Mouse (Mus musculus) midbrain, embryonic 14.5 days (tissue): ENCODE results near the gene Aff1. TPM values are rescaled to one million over a fixed set of nuclear protein-coding genes. Genes with fewer than 3 reads are reported as not detected.
A peak's percentile ranks its signal among the peaks of the same experiment; 100 is the strongest.

ENCODE experiments used
- ATAC-seq: fragments of 200-750 bp; cut with Nextera tagmentation; 2 replicates; pipeline ENCODE4 v1.8.0; 2017; ENCODE audit warnings: moderate number of reproducible peaks, moderate library complexity; ENCODE audit not compliant: low FRiP score, low TSS enrichment
- DNase-seq: peaks from one replicate; pipeline ENCODE4 v3.0.0-alpha.2; 2015
- H3K27ac ChIP-seq: fragments of 300-500 bp; sonication (generic); replicated peaks from 2 replicates; pipeline ENCODE4 v1.5.1; 2014; ENCODE audit warnings: mild to moderate bottlenecking, low read depth, low read length, moderate library complexity
- H3K27me3 ChIP-seq: fragments of 300-500 bp; sonication (generic); 2 replicates; pipeline ENCODE4 v1.6.1; 2014; ENCODE audit warnings: low read length, control low read depth, mixed read lengths; ENCODE audit not compliant: control insufficient read depth, insufficient read depth
- H3K36me3 ChIP-seq: fragments of 300-500 bp; sonication (generic); 2 replicates; pipeline ENCODE4 v1.6.1; 2014; ENCODE audit warnings: low read length, control low read depth; ENCODE audit not compliant: control insufficient read depth, insufficient read depth
- H3K4me1 ChIP-seq: fragments of 300-500 bp; sonication (generic); 2 replicates; pipeline ENCODE4 v1.6.1; 2014; ENCODE audit warnings: mild to moderate bottlenecking, antibody characterized with exemption, low read length, control low read depth; ENCODE audit not compliant: control insufficient read depth, insufficient read depth
- H3K4me2 ChIP-seq: fragments of 300-500 bp; sonication (generic); 2 replicates; pipeline ENCODE4 v1.6.1; 2014; ENCODE audit warnings: mild to moderate bottlenecking, low read length, moderate library complexity
- H3K4me3 ChIP-seq: fragments of 300-500 bp; sonication (generic); replicated peaks from 2 replicates; pipeline ENCODE4 v1.5.1; 2014; ENCODE audit warnings: low read depth, low read length
- H3K9ac ChIP-seq: fragments of 300-500 bp; sonication (generic); replicated peaks from 2 replicates; pipeline ENCODE4 v1.6.1; 2014; ENCODE audit warnings: mild to moderate bottlenecking, low read length, moderate library complexity
- H3K9me3 ChIP-seq: fragments of 300-500 bp; sonication (generic); 2 replicates; pipeline ENCODE4 v1.6.1; 2016; ENCODE audit warnings: low read length, control low read depth, mixed read lengths; ENCODE audit not compliant: control insufficient read depth
- WGBS: fragments of 180-500 bp; shearing (Covaris S2); extraction: QIAGEN DNeasy Blood & Tissue Kit; methylation state at CpG from one replicate; pipeline ENCODE4 v1.1.7; 2014; 5-methylcytosine and 5-hydroxymethylcytosine counted together
- polyA plus RNA-seq: library from polyadenylated mRNA; unstranded; fragments of >200 nt; fragmentation: Nextera tagmentation; extraction: Ambion mirVana; gene quantifications from 2 replicates; pipeline ENCODE4 v1.2.1, GENCODE M21; 2014

Aff1 gene
- polyA plus RNA-seq, 1 experiment from 2014 or later, result 2.6 TPM

DNA sequence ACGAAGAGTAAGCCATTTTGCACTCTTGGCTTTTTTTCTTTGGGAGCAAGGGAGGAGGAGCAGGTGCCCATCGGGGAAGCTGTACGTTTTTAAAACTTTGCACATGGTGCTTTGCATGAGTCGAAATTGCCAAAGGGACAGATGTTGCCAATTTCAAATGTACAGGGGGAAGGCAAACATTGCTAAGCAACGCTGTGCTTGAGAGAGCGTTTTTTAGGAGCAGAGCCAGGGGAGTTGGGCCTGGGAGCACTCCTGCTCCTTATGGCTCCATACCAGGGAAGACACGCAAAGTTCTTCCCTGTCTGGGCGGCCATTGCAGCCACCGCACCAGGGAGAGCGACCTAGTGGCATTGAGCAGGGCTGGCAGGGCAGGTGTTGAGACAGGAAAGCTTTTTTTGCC is 105.6 kb downstream of the Aff1 start:
- no peaks in the 10 kb centered on the region for H3K36me3 ChIP-seq
- no peak for DNase-seq
- H3K9me3 ChIP-seq, result no peaks in the 10 kb centered on the region
- H3K4me2 ChIP-seq, result no peak overlapping the region
- no peak overlapping the region for H3K9ac ChIP-seq
- no peaks in the 10 kb centered on the region for H3K4me1 ChIP-seq
- 74% methylated on average over 10 of the region's 10 CpGs for WGBS
- H3K27me3 ChIP-seq, result no peaks in the 10 kb centered on the region
- H3K4me3 ChIP-seq, result no peak overlapping the region
- no peak overlapping the region for H3K27ac ChIP-seq
- no peak for ATAC-seq

DNA sequence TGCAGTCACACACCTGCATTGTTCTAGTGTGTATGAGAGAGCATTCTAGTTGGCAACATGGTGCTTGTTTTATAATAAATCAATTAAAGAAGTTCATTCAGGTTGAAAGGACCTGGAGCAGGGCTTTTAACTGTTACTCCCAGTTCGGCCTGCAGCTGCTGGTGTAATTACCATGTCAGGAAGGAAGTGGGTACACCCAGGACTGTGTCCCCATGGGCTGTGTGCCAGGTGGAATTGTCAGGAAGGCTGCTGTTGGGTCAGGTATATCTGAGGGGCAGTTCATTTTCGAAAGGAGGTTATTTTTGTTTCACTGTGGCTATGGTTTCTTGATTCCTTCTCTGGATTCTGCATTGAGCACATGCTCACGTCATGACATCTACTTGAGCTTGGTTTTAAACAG is 107.3 kb downstream of the Aff1 start:
- WGBS, result 85% methylated on average over 3 of the region's 3 CpGs
- Histone ChIP-seq H3K36me3 (no peaks in the 10 kb centered on the region), H3K4me1 (no peaks in the 10 kb centered on the region), H3K4me2 (no peak overlapping the region), H3K9me3 (no peaks in the 10 kb centered on the region), H3K4me3 (no peak overlapping the region), H3K9ac (no peak overlapping the region), H3K27ac (no peak overlapping the region), H3K27me3 (no peaks in the 10 kb centered on the region)
- DNase-seq, result no peak
- ATAC-seq, result no peak

DNA sequence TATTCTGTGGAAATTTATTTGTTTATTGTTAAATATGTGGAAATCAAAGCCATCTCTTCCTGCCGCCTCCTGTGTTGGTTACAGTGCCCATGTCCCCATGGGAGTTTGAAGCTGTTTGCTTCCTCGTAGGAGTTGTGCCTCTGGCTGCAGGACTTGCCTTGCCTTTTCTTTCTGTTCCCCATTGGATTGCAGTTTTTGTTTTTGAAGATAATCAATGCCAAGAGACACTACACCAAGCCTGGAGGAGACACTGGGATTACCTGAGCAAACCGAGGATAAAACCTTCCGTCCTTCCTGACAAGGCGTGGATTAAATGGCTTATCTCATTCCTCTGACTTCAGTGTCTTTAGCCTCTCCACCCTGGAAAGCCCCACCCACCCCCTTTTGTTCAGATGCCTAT is 107.8 kb downstream of the Aff1 start:
- Histone ChIP-seq H3K4me3 (no peak overlapping the region), H3K4me2 (no peak overlapping the region), H3K4me1 (no peaks in the 10 kb centered on the region), H3K9ac (no peak overlapping the region), H3K9me3 (no peaks in the 10 kb centered on the region), H3K36me3 (no peaks in the 10 kb centered on the region), H3K27me3 (no peaks in the 10 kb centered on the region), H3K27ac (no peak overlapping the region)
- no peak for ATAC-seq
- DNase-seq, result no peak
- WGBS, result 27% methylated on average over 5 of the region's 5 CpGs

DNA sequence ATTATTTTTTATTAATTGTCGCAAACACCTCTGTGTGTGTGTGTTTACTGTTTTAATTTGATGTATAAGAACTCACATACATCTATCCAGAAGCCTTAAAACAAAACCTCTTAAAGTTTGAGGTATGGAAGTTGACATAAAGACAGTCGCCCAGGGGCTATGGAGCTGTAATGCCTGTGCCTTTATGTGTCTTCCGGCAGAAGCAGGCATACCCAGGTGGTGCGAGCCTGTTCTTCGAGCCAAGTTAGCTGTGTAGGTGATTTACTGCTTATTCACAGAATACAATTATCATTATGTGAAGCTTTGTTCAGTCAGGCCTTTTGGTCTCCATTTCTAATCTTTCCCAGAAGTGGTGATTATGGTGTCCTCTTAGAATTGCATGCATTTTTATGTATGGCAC is 111.2 kb downstream of the Aff1 start:
- H3K4me1 ChIP-seq, result no peaks in the 10 kb centered on the region
- H3K4me2 ChIP-seq, result no peak overlapping the region
- WGBS, result 68% methylated on average over 5 of the region's 5 CpGs
- H3K9me3 ChIP-seq, result no peaks in the 10 kb centered on the region
- DNase-seq, result no peak
- H3K27ac ChIP-seq, result no peak overlapping the region
- no peaks in the 10 kb centered on the region for H3K27me3 ChIP-seq
- H3K9ac ChIP-seq, result no peak overlapping the region
- no peaks in the 10 kb centered on the region for H3K36me3 ChIP-seq
- no peak for ATAC-seq
- no peak overlapping the region for H3K4me3 ChIP-seq

DNA sequence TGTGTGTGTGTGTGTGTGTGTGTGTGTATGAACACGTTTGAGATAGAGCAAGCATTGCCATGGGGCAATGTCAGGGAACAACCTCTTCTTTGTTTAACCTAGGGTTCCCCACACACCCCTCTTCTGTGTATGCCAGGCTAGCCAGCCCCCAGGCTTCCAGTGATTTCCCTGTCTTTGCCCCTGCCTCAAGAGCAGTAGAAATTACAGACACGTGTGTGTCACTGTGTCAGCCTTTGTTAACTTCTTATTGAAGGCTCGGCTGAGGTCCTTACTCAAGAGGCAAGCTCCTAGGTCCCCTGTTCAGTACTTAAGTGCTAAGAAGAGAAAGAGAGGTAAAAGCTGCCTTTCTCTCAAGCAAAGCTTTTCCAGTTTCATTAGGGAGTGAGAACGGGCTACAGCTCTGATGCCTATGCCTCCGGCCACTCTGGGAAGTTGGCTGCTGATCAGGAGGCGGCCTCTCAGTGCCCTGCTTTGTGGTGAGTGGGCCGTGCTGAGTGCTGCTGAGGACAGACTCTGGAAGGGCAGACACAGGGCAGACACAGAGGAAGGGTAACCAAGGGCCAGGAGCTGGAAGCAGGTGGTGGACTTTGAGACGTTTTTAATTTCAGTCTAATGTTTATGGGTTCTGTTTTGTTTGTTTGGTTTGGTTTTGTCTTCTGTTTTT is 111.9 kb downstream of the Aff1 start:
- peak; percentile 61 for DNase-seq
- Histone ChIP-seq H3K4me3 (no peak overlapping the region), H3K27ac (peak overlapping the region; percentile 41; the same call in 1 of the 2 replicates), H3K9ac (no peak overlapping the region), H3K4me2 (no peak overlapping the region), H3K27me3 (no peaks in the 10 kb centered on the region), H3K4me1 (no peaks in the 10 kb centered on the region), H3K36me3 (no peaks in the 10 kb centered on the region), H3K9me3 (no peaks in the 10 kb centered on the region)
- no peak; the same call in 1 of the 2 replicates for ATAC-seq
- 18% methylated on average over 8 of the region's 8 CpGs for WGBS

DNA sequence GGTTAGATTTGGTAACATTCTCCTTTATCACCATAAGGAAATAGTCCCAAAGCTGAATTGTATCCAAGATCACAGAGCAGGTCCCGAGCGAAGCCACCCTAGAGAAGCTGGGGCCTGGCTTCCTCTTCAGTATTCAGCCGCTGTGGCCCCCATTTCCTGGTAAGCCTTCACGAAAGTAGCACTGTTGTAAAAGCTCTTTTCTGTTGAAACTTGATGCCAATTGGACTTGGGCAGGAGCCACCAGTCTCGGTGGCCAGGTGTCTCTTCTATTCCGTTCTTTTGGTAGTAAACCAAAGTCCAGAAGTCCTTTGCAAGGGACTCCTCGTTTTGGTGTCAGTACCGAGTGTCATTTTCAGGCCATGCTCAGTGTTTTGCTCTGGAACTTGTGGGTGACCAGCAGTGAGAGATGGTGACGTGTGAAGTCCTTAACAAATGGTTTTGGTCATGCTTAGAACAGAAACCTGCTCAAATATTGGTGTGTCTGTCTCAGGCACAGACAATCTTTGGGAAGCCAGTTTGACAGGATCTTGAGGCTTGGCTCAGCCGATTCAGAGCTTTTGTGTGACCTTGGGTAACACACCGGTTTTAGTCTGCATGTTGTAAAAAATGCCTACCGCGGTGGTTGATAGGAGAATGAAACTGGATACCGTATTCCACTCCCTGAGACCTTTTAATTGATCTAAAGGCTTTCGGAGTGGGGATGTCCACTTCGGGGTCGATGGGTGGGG is 114.8 kb downstream of the Aff1 start:
- Histone ChIP-seq H3K27me3 (no peaks in the 10 kb centered on the region), H3K36me3 (no peaks in the 10 kb centered on the region), H3K4me1 (no peaks in the 10 kb centered on the region), H3K27ac (no peak overlapping the region), H3K4me3 (no peak overlapping the region), H3K9ac (no peak overlapping the region), H3K4me2 (no peak overlapping the region), H3K9me3 (no peaks in the 10 kb centered on the region)
- no peak for ATAC-seq
- no peak for DNase-seq
- 90% methylated on average over 17 of the region's 17 CpGs for WGBS

DNA sequence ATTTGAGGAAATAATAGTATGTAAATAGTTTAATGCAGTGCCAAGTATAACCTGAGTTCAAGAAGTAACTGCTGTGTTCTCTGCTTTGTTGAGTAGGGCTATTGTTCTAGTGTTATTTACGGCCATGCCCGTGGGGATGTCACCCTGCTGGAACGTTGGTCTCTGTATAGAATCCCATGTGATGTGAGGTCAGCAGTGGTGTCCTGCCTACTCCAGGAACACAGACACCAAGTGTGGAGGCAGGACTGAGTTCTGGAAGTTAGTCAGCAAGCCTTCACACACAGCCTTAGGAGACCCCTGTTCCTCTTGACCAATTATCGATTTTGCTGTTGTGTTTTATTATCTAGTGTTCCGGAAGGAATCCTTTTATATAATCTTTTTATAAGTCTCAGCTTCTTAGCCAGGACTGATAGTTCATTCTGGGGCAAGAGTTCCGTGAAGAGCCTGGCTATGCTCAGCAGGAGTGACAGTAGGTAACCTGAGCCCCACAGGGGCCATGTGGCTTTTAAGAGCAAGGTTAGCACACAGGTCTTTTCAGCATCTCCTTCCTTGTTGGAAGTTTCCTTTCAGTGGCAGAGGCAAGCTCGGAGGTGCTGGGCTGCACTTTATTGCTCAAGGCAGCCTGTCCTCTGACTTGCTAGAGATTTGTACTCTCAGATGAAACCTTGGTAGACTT is 115.6 kb downstream of the Aff1 start:
- WGBS, result 68% methylated on average over 7 of the region's 7 CpGs

DNA sequence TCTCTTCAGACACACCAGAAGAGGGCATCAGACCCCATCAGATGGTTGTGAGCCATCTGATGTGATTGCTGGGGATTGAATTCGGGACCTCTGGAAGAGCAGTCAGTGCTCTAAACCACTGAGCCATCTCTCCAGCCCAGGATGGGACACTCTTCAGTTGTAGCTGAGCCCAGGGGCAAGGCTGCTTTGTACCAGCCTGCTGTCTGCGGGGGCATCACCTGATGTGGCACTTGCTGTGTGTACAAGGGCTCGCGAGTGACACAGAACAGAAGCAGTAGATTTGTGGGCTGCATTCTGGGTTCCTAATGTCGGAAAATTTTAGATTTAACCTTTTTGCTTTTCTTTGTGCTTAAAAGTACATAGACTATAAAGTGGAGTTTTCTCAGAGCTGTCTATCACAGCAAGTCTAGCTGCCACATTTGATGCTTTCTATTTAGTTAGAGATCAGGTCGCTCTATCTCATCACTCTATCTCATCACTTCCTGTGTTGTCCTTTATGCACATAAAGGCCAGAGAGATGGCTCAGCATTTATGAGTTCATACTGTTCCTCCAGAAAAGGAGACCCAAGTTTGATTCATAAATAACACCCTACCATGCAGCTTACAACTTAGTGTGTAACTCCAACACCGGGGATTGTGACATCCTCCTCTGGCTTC is 117.6 kb downstream of the Aff1 start:
- H3K4me3 ChIP-seq, result no peak overlapping the region
- 96% methylated on average over 7 of the region's 7 CpGs for WGBS
- H3K9me3 ChIP-seq, result no peaks in the 10 kb centered on the region
- DNase-seq (no peak), ATAC-seq (no peak)
- no peak overlapping the region for H3K27ac ChIP-seq
- no peaks in the 10 kb centered on the region for H3K4me1 ChIP-seq
- H3K27me3 ChIP-seq, result no peaks in the 10 kb centered on the region
- no peaks in the 10 kb centered on the region for H3K36me3 ChIP-seq
- no peak overlapping the region for H3K9ac ChIP-seq
- no peak overlapping the region for H3K4me2 ChIP-seq

More for the DNA sequence above, 115.6 kb downstream of the Aff1 start:
- Histone ChIP-seq H3K9me3 (no peaks in the 10 kb centered on the region), H3K4me1 (no peaks in the 10 kb centered on the region), H3K4me2 (no peak overlapping the region), H3K36me3 (no peaks in the 10 kb centered on the region), H3K27ac (no peak overlapping the region), H3K27me3 (no peaks in the 10 kb centered on the region), H3K4me3 (no peak overlapping the region), H3K9ac (no peak overlapping the region)
- no peak for ATAC-seq
- no peak for DNase-seq
